11 mouse cellular contexts compared by ENCODE assay signal in genomic region chr11:120679909-120680308, GRCm38 (mm10). TPM values are rescaled to one million over a fixed set of nuclear protein-coding genes. Genes with fewer than 3 reads are reported as not detected.
DNase-seq lines count a peak whose midpoint lies in the region; ATAC-seq lines count a peak whose summit lies in the region.
"Had no signal": no experiment of that assay in that cellular context is flagged by ENCODE, and none has a peak within 500 bp of the region (broad histone marks: within the 10 kb centered on the region; RNA-seq: fewer than 3 reads in every experiment).

No protein-coding gene starts in this region.

- no peak overlapping the region for H3K9ac ChIP-seq in stomach, embryonic 14.5 days (replicated peaks; ENCODE audit: low read depth, low read length)
- H3K9ac ChIP-seq: embryonic facial prominence, embryonic 13.5 days had no signal

- DNase-seq in adrenal gland, postnatal 10 days, result peak; percentile 43
- DNase-seq in adrenal gland, adult 18-20 months (ENCODE audit: low spot score in 2 of 2), result no peak
- peak; percentile 21 for DNase-seq in thymus, postnatal 14 days
- DNase-seq in thymus, postnatal 10 days (ENCODE audit: low spot score in 2 of 2), result no peak
- peak; percentile 50 to 62 for DNase-seq in kidney, postnatal 4 days
- no peak for DNase-seq in left cerebral cortex, postnatal 14 days (ENCODE audit: low spot score in 2 of 2)
- DNase-seq in gastrocnemius, postnatal 4 days (ENCODE audit: low spot score in 2 of 2), result no peak
- DNase-seq: right cerebral cortex, postnatal 14 days had no signal

- no peaks in the 10 kb centered on the region for H3K4me1 ChIP-seq in stomach, embryonic 14.5 days (ENCODE audit: control insufficient read depth, insufficient read depth, low read length)

- no peaks in the 10 kb centered on the region for H3K9me3 ChIP-seq in stomach, embryonic 14.5 days (ENCODE audit: control insufficient read depth, low read depth, low read length)
- H3K9me3 ChIP-seq: embryonic facial prominence, embryonic 13.5 days had no signal

- no peaks in the 10 kb centered on the region for H3K27me3 ChIP-seq in stomach, embryonic 14.5 days (ENCODE audit: control insufficient read depth, insufficient read depth, low read length)
- H3K27me3 ChIP-seq: embryonic facial prominence, embryonic 13.5 days had no signal

- no peak overlapping the region for H3K27ac ChIP-seq in stomach, embryonic 14.5 days (ENCODE audit: low read length)
- H3K27ac ChIP-seq: embryonic facial prominence, embryonic 13.5 days had no signal

- H3K36me3 ChIP-seq in stomach, embryonic 14.5 days (ENCODE audit: control insufficient read depth, insufficient read depth, low read length), result peaks cover 32% of the 10 kb centered on the region

- intact Hi-C loops in left cerebral cortex, postnatal 14 days (cut with DNase I), result no loop called here

- H3K4me3 ChIP-seq in stomach, embryonic 14.5 days (ENCODE audit: low read depth, low read length), result no peak overlapping the region
- H3K4me3 ChIP-seq: embryonic facial prominence, embryonic 13.5 days had no signal

- WGBS in stomach, embryonic 14.5 days, result 74% methylated on average over 3 of the region's 3 CpGs

- H3K4me2 ChIP-seq in stomach, embryonic 14.5 days (replicated peaks; ENCODE audit: low read depth, low read length), result no peak overlapping the region
- H3K4me2 ChIP-seq: embryonic facial prominence, embryonic 13.5 days had no signal

- 0 out of 2 replicates have a peak, but pooled peaks have one; percentile 37 for ATAC-seq in stomach, embryonic 14.5 days (ENCODE audit: insufficient number of reproducible peaks, insufficient read depth, low FRiP score, low read depth)

RNA-seq across cellular contexts. Expression of gene Aspscr1, which starts 7.1 kb away (rescaled TPM):
- 10 to 100 TPM; 67.9 to 81.5 TPM for total RNA-seq in adrenal gland, postnatal 10 days (2021)
- total RNA-seq in adrenal gland, adult 18-20 months (2021), result 10 to 100 TPM; 62.6 to 77.7 TPM
- polyA plus RNA-seq in stomach, embryonic 14.5 days (2014; fragmentation: Nextera tagmentation; extraction: Ambion mirVana), result 115 and 116 TPM in 2 replicates
- total RNA-seq in left cerebral cortex, postnatal 14 days (2021), result 10 to 100 TPM; 50.0 to 59.5 TPM
- total RNA-seq in gastrocnemius, postnatal 4 days (2021), result 10 to 100 TPM; 48.6 to 55.3 TPM

RNA-seq across cellular contexts. Expression of gene Notum, which starts 18.9 kb away (rescaled TPM):
- 10 to 100 TPM; 12.4 to 13.3 TPM for total RNA-seq in adrenal gland, postnatal 10 days (2021)
- total RNA-seq in adrenal gland, adult 18-20 months (2021), result 1 to 10 TPM; 2.8 to 6.6 TPM
- 14.0 and 14.2 TPM in 2 replicates for polyA plus RNA-seq in stomach, embryonic 14.5 days (2014; fragmentation: Nextera tagmentation; extraction: Ambion mirVana)
- total RNA-seq in left cerebral cortex, postnatal 14 days (2021), result 1 to 10 TPM; 5.7 to 8.9 TPM
- 1 to 10 TPM; 1.2 to 1.7 TPM for total RNA-seq in gastrocnemius, postnatal 4 days (2021)

RNA-seq across cellular contexts. Expression of gene Myadml2, which starts 32.0 kb away (rescaled TPM):
- total RNA-seq in adrenal gland, postnatal 10 days (2021), result 1 to 10 TPM; 3.2 to 7.6 TPM
- under 1 TPM in 1 of 2 experiments, not detected in 1; 0.99 TPM for total RNA-seq in adrenal gland, adult 18-20 months (2021)
- polyA plus RNA-seq in stomach, embryonic 14.5 days (2014; fragmentation: Nextera tagmentation; extraction: Ambion mirVana), result not detected in 2 replicates
- total RNA-seq in left cerebral cortex, postnatal 14 days (2021), result 1 to 10 TPM; 5.9 to 6.0 TPM
- total RNA-seq in gastrocnemius, postnatal 4 days (2021), result 10 to 100 TPM; 81.2 to 83.4 TPM
- polyA plus RNA-seq: C2C12; embryonic facial prominence, embryonic 13.5 days had no signal

RNA-seq across cellular contexts. Expression of gene Cenpx, which starts 33.6 kb away (rescaled TPM):
- 10 to 100 TPM; 47.6 to 51.3 TPM for total RNA-seq in adrenal gland, postnatal 10 days (2021)
- 10 to 100 TPM; 46.3 to 52.8 TPM for total RNA-seq in adrenal gland, adult 18-20 months (2021)
- 152 and 165 TPM in 2 replicates for polyA plus RNA-seq in stomach, embryonic 14.5 days (2014; fragmentation: Nextera tagmentation; extraction: Ambion mirVana)
- total RNA-seq in left cerebral cortex, postnatal 14 days (2021), result 10 to 100 TPM; 26.8 to 30.2 TPM
- 10 to 100 TPM; 33.7 to 48.7 TPM for total RNA-seq in gastrocnemius, postnatal 4 days (2021)

RNA-seq across cellular contexts. Expression of gene Lrrc45, which starts 33.8 kb away (rescaled TPM):
- total RNA-seq in adrenal gland, postnatal 10 days (2021), result 10 to 100 TPM; 20.0 to 27.4 TPM
- 10 to 100 TPM; 24.6 to 30.3 TPM for total RNA-seq in adrenal gland, adult 18-20 months (2021)
- polyA plus RNA-seq in stomach, embryonic 14.5 days (2014; fragmentation: Nextera tagmentation; extraction: Ambion mirVana), result 48.6 and 55.2 TPM in 2 replicates
- total RNA-seq in left cerebral cortex, postnatal 14 days (2021), result 10 to 100 TPM; 57.2 to 60.1 TPM
- 10 to 100 TPM; 16.0 to 21.0 TPM for total RNA-seq in gastrocnemius, postnatal 4 days (2021)

Comparison
In these comparisons a context has a peak if more than half of its experiments do, and no peak if none do; other contexts are left out.
1. DNase-seq: peak in adrenal gland, postnatal 10 days (single experiment), thymus, postnatal 14 days (single experiment) and kidney, postnatal 4 days (2 of 2); none in adrenal gland, adult 18-20 months (0 of 2), thymus, postnatal 10 days (0 of 2), left cerebral cortex, postnatal 14 days (0 of 2) and gastrocnemius, postnatal 4 days (0 of 2).
2. RNA of gene Myadml2, which starts 32.0 kb away (total RNA-seq): 81.2 to 83.4 TPM in gastrocnemius, postnatal 4 days; 3.2 to 7.6 TPM in adrenal gland, postnatal 10 days, 5.9 to 6.0 TPM in left cerebral cortex, postnatal 14 days and 0.99 TPM in adrenal gland, adult 18-20 months; every median in the first group is over 4 times any median in the second.